Mouse (Mus musculus) layer of hippocampus, postnatal 10 days (tissue): ENCODE results near the gene Sorl1. TPM values are rescaled to one million over a fixed set of nuclear protein-coding genes. Genes with fewer than 3 reads are reported as not detected.

Experiments
- DNase-seq, 2 experiments: peaks; one replicate each; pipeline ENCODE4 v3.0.0; 2021; ENCODE audit warnings: low spot score in 2 of 2
- long read RNA-seq: library from polyadenylated mRNA; stranded (forward); transcript quantifications from one replicate; pipeline ENCODE4 v2.0.0, GENCODE M21; 2023
- total RNA-seq, 2 experiments: library from RNA; stranded (reverse); gene quantifications; 2 replicates each; pipeline ENCODE4 v1.2.3; 2021

Sorl1 gene
- total RNA-seq: 10 to 100 TPM; 79.0 to 86.0 TPM
- long read RNA-seq, full-length matches to known transcripts: 4 of 19 reads
- long read RNA-seq, partial matches to known transcripts: 5 of 19 reads
- long read RNA-seq, other reads (novel, unspliced or antisense): 10 of 19 reads

DNA sequence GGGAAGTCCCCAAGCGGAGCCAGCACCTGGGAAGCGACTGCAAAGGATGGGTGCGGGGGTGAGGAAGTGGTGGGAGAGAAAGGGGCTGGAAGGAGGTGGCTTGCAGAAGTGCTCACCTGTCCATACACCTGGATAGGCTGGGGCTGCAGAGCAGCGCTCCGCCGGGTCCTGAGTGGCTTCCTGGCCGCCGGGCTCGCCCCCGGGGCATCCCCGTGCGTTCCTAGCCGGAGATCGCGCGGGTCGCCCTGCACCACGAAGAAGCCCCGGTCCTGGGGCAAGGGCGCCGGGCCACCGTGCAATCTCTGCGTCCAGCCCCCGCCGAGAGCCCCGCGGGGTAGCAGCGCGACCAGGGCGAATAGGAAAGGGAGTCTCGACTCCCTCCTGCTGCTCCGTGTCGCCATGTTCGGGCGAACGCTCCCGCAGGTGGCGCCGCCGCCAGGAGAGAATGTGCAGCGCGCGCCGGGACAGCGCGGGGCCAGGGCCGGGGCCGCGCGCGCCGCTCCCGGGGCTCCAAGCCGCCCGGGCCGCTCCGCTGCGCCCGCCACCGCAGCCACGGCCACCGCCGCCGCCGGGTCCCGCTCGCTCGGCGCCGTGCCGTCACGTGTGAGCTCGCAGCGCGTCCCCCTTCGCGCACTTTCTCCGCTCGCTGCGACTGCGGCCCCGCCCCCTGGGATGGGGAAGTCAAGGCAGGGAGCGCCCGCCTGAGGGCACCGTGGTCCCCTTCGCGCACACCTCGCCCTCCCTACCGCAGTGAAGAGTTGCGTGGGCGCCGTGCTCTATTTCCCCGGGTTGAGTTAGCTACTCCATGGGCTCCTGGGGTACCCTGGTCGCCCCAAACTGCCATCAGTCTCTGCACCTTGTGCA, at the start of gene Sorl1:
Gene Sorl1, minus strand, starts transcription at position 585 of the 864 bp plus-strand sequence.
- peak; percentile 80 to 88 for DNase-seq

DNA sequence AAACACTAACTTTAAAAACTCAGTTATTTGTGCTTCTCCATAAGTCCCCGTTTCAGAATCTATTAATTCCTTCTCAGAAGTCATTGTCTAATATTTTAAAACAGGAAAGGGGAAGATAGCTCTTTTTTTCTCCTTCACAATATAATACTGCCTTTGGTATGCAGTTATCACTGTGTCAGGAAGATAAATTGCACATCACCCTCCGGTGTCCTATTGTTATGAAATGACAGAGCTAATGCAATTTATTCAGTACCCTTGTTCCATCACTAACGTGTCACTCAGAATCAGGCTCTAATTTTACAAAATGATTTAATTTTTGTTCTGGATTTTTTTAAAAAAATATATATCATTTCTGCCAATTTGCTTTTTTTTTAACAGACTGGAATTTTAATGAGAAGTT, 49.7 kb upstream of the Sorl1 start:
- no peak for DNase-seq

DNA sequence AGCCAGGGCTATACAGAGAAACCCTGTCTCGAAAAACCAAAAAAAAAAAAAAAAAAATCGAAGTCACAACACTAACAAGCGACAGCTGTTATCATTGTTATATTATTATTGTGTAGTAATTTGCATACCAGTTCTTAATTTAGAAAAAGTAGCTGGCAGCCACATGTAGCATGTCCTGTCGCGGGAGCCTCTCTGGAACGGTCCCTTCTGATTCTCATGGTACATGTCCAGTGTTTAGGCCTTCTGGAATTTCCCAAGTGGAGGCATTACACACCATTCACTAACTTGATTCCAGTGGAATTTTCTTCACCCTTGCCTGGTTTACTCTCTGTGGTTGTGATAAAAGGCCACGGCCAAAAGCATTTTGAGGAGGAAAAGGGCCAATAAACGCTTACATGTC, 45.4 kb upstream of the Sorl1 start:
- no peak for DNase-seq

DNA sequence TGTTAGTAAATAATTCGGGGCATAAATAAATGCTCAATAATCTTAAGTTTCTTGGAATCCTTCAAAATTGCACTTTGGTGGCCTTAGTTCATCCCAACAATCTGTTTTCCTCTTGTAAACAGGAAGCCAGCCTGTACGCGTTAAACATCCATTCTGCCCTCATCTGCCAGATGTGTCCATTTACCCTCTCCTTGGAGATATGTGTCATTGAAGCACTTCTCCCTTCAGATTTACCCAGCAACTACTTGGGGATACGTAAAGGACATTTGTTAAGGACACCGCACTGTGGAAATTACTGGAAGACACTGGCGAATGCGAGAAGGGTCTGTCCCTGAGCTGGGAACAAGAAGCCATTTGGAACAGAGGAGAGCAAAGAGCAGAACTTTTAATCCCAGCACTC, 44.9 kb upstream of the Sorl1 start:
- no peak for DNase-seq

DNA sequence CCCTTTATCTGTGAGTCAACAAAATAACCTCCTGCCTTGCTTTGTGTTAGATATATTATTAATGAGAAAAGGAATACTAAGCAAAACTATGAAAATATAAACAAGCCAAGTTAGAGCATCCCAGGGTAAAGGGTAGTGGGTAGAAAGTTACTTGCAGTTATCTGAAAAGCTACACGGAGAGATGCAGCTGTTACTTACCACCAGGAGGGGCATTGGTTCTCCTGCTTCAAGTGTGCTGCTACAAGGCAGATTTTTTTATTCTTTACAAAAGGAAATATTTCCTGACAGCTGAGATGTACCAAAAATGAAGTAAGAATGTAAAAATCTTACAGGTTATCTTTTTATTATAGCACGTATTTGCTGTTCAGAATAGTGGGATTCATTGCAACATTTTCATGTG, 40.8 kb upstream of the Sorl1 start:
- no peak for DNase-seq

DNA sequence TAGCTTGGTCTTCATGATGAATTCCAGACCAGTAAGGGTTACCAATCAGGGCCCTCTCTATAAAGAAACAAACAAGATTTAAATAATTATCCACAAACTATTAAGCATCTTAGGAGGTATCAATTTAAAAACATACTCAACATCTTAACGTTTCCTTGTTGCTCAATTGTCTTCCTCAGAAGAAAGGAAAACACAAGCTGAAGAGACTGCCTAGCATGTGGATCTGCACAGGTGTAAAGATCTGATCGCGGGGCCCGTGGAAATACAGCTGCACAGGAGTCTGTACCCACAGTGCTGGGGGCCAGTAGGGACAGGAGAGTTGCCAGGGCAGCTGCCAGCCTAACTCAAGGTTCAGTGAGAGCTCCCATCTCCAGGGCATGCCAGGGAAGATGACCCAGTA, 38.9 kb upstream of the Sorl1 start:
- DNase-seq: no peak

DNA sequence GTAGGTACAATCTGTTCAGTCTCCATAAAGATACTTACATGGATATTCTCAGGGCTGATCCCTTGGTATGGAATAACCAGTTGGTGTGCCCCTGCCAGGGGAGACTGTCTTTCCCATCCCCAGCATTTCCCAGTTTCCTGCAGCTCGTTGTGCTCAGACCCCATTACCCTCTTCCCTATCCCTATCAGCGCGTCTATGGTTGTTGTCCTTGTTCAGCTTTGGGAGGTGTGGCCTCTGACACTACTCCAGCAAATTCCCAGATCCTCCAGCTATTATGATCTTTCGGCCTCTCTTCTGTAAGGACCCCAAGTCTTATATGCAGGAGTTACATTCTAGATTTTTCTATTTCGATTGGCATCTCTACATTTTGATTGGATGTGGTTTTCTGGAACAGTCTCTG, 35.3 kb upstream of the Sorl1 start:
- DNase-seq: no peak

DNA sequence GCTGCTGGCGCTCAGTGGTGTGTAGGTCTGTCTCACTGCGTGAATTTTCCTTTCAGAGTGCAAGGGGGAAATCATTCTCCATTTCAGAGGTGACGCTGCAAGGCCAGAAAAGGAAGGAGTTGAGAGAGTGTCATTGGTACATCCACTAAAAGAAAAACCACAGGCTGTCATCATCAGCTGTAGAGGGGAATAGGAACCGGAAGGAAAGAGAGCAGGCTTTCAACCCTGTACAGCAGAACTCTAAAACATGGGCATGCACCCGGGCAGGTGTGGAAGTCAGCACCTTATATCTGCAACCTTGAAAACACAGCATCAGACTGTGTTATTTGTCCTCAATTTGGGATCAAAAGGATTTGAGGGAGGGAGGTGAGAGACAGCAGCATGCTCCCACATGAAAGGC, 34.6 kb upstream of the Sorl1 start:
- no peak for DNase-seq

DNA sequence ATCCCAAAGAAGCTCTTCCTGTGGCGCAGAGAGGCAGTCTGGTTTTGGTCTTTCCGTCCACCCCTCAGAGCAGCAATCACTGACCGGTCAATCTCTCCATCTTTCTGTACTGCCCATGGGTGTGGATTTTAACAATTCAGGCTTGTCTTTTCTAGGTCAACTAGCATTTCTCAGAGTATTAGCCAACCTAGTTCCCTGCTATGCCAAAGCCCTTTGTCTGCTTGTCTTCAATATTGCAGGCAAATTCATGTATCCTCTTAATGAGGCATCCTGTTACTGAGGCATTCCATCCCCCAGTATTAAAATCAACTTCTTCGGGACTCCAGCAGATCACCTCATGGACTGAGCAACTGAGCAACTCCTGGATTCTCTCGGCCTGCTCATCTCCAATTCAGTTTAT, 33.9 kb upstream of the Sorl1 start:
- no peak for DNase-seq

DNA sequence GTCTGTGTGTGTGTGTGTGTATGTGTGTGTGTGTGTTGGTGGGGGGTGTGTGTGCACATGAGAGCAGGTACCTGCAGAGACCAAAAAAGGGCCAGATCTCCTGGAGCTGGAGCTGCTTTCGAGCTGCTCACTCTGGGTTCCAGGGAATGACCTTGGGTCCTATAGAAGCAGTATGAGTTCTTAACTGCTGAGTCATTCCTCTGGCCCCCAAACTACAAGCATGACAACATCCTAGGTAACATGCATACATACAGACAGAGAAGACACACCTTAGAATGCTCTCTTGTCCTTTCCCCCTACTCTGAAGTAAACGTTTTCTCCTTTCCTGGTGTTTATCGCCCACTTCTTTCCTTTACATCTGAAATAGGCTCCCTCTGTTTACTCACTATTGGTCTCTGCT, 32.5 kb upstream of the Sorl1 start:
- no peak for DNase-seq

DNA sequence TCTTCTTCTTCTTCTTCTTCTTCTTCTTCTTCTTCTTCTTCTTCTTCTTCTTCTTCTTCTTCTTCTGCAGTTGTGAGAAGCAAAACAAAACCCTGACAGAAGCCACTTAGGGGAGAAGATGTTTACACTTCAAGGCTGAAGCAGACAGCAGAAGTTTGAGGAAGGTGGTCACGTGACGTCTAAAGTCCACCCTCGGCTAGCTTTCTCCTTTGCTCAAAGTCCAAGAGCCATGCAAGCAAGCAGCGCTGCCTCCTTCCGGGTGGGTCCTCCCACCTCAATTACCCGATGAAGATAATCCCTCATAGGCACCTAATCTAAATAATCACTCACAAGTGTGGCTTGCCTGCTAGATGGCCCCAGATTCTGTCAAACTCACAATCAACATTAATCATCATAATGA, 30.6 kb upstream of the Sorl1 start:
- no peak for DNase-seq

DNA sequence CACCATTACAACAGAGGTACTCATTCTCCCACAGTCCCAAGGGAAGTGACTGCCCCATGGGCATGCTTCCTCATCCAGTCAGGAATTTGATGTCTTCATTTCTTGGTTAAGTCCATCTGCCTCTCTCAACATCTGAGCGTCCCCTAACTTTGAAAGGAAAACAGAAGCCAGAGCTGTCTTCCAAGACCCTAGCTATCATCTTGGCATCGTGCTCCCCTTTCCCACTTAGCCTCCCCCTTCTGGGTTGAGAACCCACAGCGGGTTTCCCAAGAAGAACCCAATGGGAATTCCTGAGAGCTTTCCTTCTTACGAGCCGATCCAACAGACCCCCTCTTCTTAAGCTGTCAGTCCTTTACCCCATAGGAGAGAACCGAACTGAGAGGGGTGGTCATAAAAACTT, 24.7 kb upstream of the Sorl1 start:
- DNase-seq: no peak

DNA sequence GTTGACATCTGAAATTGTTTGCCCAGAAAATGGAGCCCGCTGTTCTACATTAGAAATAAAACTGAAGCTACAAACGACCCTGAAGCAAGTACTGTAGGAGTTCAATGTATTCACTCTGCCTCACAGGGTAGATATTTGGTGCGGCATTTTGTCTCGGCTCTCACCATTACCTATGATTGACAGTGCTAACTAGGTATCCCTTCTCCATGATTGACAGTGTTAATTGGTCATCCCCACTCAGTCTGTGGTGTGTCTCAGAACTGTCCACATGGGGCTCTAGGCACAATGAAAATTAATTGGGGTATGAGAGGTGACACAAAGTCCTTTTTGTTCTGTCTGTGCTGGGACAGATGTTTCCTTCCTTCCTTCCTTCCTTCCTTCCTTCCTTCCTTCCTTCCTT, 23.9 kb upstream of the Sorl1 start:
- DNase-seq: no peak

DNA sequence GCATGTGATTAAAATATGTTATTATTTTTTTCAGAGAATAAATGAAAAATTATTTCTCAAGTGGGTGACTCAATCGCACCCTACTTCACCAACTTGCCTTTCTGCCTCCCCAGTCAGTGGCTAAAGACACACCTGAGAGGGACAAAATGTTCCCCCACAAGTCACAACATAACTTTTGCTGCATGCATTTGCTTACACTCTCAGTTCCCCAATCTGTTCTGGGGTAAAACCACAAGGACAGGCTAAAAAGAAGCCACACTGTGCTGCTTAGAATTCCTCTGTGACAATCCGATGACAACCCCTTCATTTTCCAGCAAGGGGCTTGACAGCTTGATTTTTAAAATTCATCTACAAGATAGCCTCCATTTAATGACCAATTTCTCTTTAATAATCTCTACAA, 22.4 kb upstream of the Sorl1 start:
- no peak for DNase-seq

DNA sequence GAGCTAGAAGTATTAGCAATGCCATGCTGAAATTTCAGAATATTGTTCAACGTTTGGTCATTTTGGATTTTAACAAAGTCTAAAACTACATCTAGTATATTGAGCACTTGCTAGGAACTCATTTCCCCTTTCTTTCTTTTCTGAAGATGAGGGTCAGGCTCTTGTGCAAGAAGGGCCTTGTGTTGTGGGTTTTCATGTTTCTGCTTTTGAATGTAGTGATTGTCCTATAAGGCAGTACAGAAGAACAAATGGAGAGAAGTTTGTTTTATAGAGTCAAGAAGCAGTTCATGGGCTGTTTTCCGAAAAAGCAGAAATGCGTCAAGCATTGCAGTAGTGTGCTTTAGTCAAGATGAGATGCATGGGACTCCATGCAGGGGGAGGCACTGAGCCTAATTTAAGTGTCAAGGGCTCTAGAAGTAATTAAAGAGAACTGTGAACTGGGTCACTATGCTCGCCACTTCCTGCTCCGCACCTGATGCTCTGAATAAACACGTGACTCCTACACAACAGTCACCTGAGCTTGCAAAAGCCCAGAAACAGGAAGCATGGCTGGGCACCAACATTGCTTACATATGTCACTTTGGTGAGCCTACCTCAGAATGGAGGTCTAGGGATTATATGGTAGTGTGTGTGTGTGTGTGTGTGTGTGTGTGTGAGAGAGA, 17.6 kb upstream of the Sorl1 start:
- no peak for DNase-seq

DNA sequence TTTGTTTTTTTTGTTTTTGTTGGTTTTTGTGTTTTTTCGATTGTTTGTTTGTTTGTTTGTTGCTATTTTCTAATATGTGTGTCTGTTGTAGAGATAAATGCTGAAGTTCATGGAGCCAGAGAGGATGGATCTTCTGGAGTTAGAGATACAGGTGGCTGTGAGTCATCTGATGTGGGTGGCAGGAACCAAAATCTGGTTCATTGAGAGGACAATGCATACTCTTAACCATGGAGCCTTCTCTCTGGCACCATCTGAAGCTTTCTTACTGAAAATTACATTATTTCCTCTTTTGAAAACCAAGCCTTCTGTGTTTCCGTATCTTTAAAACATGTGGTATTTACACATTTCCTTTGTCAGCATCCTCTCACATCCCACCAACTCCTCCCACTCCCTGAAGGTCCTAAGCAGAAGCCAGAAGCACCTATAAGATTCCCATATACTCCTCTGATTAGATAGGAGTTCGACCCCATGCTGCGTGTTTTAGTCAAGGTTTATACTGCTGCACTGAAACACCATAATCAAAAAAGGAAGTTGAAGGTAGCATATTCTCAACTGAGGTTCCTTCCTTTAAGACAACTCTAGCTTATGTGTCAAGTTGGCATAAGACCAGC, 14.3 kb upstream of the Sorl1 start:
- DNase-seq: no peak

DNA sequence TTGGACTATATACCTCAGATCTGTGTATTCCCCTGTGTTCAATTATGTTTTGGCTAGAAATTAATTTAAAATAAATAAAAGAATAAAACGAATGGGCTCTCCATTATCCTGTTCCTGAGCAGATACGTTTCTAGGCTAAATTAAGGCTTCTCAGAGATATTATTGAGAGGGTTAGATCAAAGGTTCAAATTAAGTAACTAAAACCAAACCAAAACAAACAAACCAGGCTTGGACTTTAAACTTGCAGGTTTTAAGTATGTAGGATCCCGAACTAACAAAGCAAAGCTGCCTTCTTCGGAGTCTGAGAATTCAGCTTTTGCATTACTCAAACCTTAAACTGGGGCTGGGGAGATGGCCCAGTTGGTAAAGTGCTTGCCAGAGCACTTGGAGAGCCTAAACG, 13.5 kb upstream of the Sorl1 start:
- DNase-seq: no peak

DNA sequence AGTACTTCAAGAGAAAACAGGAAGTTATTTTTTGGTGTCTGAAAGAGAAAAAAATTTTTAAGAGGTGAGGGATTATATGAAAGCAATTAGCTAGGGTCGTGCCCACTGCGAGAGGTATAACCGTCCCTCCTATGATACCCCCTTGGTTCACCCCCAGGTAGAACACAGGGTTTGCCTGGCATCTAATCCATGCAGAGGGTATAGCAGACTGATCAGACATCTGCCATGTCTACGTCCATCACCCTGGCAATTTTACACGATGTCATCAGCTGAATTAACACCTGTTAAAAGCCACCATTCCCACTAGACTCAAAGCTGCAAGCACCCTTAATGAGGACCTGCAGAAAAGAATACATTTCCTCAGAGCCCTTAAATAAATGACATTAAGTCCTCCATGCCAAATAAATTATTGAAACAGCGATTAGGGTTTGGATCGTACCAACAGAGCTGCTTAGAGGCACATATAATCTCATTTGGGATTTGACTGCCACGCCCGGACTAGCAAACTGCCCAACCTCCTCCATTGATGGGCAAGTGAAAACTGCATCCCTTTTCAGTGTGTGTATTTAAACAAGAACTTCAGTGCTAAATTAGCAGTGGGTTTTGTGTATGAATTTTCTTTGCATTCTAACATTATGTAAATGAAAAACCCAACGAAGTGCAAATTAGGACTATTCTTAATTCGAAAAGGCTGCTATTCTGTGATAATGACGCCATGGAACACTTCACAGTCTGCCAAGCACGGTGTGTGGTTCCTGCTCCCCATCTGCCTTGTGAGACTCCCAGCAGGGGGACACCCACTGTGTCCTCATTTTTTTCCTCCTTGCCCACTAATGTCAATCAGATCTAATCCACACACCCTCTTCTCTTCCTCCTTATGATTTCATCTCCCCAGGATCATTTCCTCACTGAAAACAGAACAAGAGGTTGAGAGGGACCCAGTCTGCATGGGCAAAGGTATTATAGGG, 7.0 kb upstream of the Sorl1 start:
- no peak for DNase-seq

DNA sequence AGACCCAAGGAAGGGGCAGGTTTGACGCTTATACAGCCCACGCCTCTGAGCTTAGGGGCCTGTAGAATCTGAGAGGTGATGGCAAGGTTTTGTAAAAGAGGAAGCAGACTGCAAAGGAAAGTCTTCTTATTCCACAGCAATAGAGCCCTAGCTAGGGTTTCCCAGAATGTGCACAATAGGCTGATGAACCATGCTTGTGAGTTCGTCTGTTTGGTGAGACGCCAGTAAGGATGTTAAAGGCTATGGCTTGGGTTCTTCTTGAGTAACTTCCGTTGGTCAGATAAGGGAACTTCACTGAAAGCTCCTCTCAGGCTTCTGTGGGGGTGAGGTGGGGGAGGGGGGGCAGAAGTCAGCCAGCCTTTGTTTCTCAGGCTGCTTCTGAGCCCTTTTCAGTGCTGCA, 3.9 kb upstream of the Sorl1 start:
- no peak for DNase-seq

DNA sequence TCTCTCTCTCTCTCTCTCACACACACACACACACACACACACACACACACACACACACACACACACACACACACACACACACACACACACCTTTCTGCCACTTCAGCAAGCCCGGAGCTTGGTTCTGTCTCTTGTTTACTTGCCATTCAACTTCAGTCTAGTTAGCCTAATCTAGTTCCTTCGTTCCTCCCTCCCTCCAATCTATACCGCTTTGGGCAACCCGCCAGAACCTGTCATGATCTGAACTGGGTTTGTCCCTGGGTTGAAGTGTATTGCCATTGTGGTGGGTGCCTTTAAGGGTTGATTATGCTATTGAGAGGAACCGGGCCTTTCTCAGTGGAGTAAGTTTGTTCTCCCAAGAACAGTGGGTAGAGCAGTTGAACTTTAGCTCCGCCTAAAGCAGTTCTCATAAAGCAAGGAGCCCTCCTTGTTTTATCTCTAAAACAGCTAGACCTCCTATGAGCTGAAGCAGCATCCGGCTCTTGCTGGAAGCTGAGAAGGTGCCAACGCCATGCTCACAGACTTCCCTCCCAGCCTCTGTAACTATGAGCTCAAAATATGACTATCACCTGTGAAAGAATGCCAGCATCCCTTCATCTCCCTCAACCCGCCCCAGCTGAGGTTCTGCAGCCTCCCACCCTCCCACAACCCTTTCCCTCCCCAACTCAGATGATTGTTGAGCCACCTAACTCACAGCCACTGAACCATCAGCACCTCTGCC, 1.3 kb upstream of the Sorl1 start:
- no peak for DNase-seq
